Mouse (Mus musculus) lung, postnatal 14 days (tissue): Measurements from ENCODE around the gene Tas2r130.
"Not testable (repeated sequence)": the region's sequence is repeated elsewhere in the genome, so short reads cannot be mapped to it uniquely, and the experiment has no call there.

Experiments
- DNase-seq: peaks from one replicate; pipeline ENCODE4 v3.0.0; 2021

Tas2r130 gene

DNA sequence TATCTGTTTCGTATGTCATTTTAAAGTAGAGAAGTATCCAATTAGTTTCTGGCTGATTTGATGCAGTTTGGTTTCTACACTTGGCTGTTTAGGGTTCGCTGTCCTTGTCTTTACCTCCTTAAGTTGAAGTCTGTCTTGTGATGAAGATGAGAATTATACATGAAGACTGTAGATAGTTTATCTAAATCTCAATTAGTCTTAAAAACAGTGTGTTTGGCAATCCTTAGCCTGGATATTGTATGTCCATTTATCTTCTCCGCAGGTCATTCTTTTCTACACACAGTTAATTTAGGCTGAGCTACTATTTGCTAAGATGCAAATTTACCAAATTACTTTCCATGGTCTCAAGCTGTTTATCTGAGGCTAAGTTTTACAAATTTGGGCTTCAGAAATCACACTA, at the start of gene Tas2r130:
Gene Tas2r130, minus strand, starts transcription at position 101 of the 400 bp plus-strand sequence.
- DNase-seq, result no peak

DNA sequence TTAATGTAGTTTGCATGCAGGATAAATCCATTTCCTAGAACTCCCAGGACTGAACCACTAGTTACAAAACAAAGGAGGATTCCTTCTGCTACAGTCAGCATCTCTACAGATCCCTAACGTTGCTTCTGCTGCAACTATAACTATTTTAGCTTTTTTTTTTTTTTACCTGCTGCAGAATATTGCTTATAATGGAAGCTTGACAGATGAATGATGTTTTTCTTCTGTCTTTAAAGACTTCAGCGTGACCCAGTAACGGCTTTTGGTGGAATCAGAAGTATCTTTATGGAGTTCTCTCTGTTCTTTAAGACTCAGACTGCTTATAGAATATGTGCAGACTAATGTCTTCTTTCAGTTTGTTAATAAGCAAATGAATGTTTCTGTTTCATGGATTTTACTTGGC, 48.1 kb upstream of the Tas2r130 start, which contains the start of gene Tas2r106:
Gene Tas2r106, minus strand, starts transcription at position 101 of the 400 bp plus-strand sequence.
- no peak for DNase-seq

DNA sequence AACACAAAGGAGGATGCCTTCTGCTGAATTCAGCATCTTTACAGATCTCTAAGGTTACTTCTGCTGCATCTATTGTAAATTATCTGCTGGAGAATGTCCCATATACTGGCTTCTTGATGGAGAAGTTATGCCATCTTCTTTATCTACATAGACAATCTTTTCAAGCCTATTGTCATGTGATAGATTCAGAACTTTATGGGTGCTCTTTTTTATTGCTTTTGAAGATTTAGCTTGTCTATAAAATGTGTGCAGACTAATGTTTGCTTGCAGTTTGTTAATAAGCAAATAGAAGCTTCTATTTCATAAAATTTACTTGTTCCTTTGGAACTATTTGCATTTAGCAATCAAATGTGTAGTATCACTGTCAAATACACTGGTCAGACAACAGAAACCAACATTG, 29.3 kb upstream of the Tas2r130 start, which contains the start of gene Tas2r107:
Gene Tas2r107, minus strand, starts transcription at position 101 of the 400 bp plus-strand sequence.
- DNase-seq, result no peak

DNA sequence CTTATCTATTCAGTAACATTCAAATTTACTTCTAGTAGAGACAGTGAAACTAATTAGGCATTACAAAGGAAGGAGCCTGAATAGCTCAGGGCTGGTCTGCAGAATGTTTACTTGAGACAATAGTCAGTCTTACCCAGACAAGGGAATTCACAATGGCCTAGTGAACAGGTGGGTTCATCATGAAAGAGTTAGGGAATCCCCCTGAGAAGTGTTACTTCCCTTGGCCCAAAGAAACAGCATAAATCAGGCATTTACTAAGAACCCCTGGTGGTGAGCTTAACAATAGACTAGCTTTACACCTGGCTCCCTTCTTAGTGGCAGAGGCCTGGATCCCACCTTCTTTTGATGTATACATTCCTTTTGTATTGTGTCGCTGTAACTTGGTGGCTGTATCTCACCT, 20.8 kb downstream of the Tas2r130 start:
- not testable (repeated sequence) for DNase-seq

DNA sequence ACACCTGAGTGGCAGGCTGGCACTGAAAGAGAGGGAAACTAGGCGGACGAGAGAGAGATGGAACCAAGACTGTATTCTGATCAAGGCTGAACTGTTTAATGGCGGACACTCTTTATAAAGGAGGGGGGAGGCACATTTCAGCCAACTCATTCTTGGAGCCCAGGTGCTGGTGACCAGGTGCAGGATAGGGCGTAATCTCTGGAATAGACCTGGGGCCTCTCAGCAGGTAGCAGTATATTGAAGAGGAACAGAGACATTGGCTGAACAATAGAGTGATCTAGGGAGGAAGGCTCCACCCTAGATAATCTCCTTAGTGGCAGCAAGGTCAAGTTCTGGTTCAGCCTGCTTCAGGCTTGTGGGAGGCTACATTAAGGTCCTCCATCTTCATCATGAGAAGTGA, 25.9 kb downstream of the Tas2r130 start:
- no peak for DNase-seq
